Mouse (Mus musculus) spleen, adult 2 months (tissue): ENCODE measurements around the gene Ankfn1. TPM values are rescaled to one million over a fixed set of nuclear protein-coding genes. Genes with fewer than 3 reads are reported as not detected.

Experiments
- DNase-seq, 2 experiments: peaks; one replicate each; pipeline versions ENCODE4 v3.0.0 to v3.0.0-alpha.2; 2012 to 2021; ENCODE audit warnings: low spot score in 2 of 2, low read depth in 1 of 2
- H3K27ac ChIP-seq: fragments of 200-500 bp; 2 replicates; pipeline ENCODE4 v1.5.1; 2012; ENCODE audit warnings: low read length, inconsistent platforms; ENCODE audit not compliant: insufficient read depth
- H3K27me3 ChIP-seq: fragments of 200-500 bp; 2 replicates; pipeline ENCODE4 v1.6.1; 2012; ENCODE audit warnings: mild to moderate bottlenecking, moderate library complexity, low read length, inconsistent platforms; ENCODE audit not compliant: control insufficient read depth, insufficient read depth
- H3K36me3 ChIP-seq: fragments of 200-500 bp; 2 replicates; pipeline ENCODE4 v1.6.1; 2012; ENCODE audit warnings: mild to moderate bottlenecking, low read length, inconsistent platforms; ENCODE audit not compliant: control insufficient read depth, insufficient read depth
- H3K4me1 ChIP-seq: fragments of 200-500 bp; 2 replicates; pipeline ENCODE4 v1.6.1; 2011; ENCODE audit warnings: inconsistent platforms; ENCODE audit not compliant: control insufficient read depth, insufficient read depth, insufficient read length
- H3K4me3 ChIP-seq: fragments of 200-500 bp; 2 replicates; pipeline ENCODE4 v1.5.1; 2011; ENCODE audit warnings: mild to moderate bottlenecking, inconsistent platforms; ENCODE audit not compliant: insufficient read depth, insufficient read length; ENCODE audit errors: extremely low read depth
- CTCF ChIP-seq: fragments of 200-500 bp; IDR thresholded peaks from 2 replicates; pipeline ENCODE4 v1.5.1; 2011; ENCODE audit warnings: mild to moderate bottlenecking, inconsistent platforms; ENCODE audit not compliant: insufficient read depth, insufficient read length, insufficient replicate concordance; ENCODE audit errors: extremely low read depth
- POLR2A ChIP-seq: fragments of 200-500 bp; IDR thresholded peaks from 2 replicates; pipeline ENCODE4 v1.6.1; 2011; ENCODE audit warnings: low read depth, low read length, inconsistent platforms
- WGBS: fragments of 180-500 bp; shearing (Covaris S2); methylation state at CpG from one replicate; pipeline ENCODE4 v1.1.7; 2018; 5-methylcytosine and 5-hydroxymethylcytosine counted together
- polyA plus RNA-seq: library from polyadenylated mRNA; depleted of rRNA; stranded (reverse); fragments of >200 nt; gene quantifications from 2 replicates; pipeline ENCODE4 v1.2.3, GENCODE M21; 2012

Ankfn1 gene
- polyA plus RNA-seq, 1 experiment: not detected

GRCm38 (mm10) chr11:89608071-89608470, 169.4 kb downstream of the Ankfn1 start:
- Histone ChIP-seq H3K27ac (no peak overlapping the region), H3K4me1 (no peaks in the 10 kb centered on the region), H3K4me3 (no peak overlapping the region), H3K27me3 (no peaks in the 10 kb centered on the region), H3K36me3 (no peaks in the 10 kb centered on the region)
- TF ChIP-seq CTCF (no peak), POLR2A (no peak)
- WGBS: 84% methylated on average over 7 of the region's 7 CpGs
- no peak for DNase-seq

GRCm38 (mm10) chr11:89607270-89607669, 170.2 kb downstream of the Ankfn1 start:
- 84% methylated on average over 3 of the region's 3 CpGs for WGBS
- Histone ChIP-seq H3K36me3 (no peaks in the 10 kb centered on the region), H3K27me3 (no peaks in the 10 kb centered on the region), H3K4me1 (no peaks in the 10 kb centered on the region), H3K4me3 (no peak overlapping the region), H3K27ac (no peak overlapping the region)
- TF ChIP-seq CTCF: no peak
- no peak for TF ChIP-seq POLR2A
- no peak for DNase-seq

DNA sequence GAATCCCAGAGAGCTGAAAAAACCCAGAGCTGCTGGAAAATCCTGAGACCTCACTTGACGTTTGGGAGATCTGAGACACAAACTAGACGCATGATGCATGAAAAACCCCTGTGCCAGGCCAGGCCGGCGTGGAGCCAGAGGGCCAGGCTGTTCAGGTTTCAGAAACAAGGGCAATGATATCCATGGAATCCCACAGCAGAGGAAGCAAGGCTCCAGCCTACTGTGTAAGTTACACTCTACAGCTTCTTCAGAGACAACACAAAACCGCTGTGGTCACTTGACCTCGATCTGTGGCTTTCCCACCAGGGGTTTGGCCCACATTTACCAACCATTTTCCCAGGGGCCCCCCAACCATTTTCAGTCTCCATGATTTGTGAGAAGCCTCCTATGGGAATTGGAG, 171.1 kb downstream of the Ankfn1 start:
- Histone ChIP-seq H3K4me3 (no peak overlapping the region), H3K27ac (no peak overlapping the region), H3K36me3 (no peaks in the 10 kb centered on the region), H3K27me3 (no peaks in the 10 kb centered on the region), H3K4me1 (no peaks in the 10 kb centered on the region)
- no peak for TF ChIP-seq CTCF
- TF ChIP-seq POLR2A: no peak
- no peak for DNase-seq
- WGBS: 84% methylated on average over 6 of the region's 6 CpGs

DNA sequence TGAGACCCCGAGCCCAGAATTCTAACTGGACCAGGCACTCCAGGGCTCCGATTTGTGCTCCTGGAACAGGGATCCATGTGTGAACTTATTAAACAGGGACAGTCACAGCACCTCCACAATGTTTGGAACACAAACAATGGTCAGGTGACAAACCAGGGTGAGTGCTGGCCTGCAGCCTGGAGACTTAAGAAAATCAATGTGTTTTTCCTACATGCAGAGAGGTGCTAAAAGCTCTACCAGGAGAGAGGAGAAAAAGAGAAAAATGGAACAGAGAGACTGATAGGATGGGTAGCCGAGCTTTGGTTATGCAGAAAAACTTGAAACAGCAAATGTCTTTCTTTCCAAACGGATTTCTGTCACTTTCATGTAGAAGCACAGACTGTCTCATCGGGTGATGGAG, 174.5 kb downstream of the Ankfn1 start:
- no peak for DNase-seq
- Histone ChIP-seq H3K36me3 (no peaks in the 10 kb centered on the region), H3K27me3 (no peaks in the 10 kb centered on the region), H3K4me3 (no peak overlapping the region), H3K4me1 (no peaks in the 10 kb centered on the region), H3K27ac (no peak overlapping the region)
- TF ChIP-seq POLR2A (no peak), CTCF (no peak)
- WGBS: 78% methylated on average over 5 of the region's 5 CpGs

GRCm38 (mm10) chr11:89600921-89601515, 176.4 kb downstream of the Ankfn1 start:
- no peaks in the 10 kb centered on the region for H3K27me3 ChIP-seq
- no peaks in the 10 kb centered on the region for H3K36me3 ChIP-seq
- TF ChIP-seq CTCF (no peak), POLR2A (no peak)
- WGBS: 90% methylated on average over 8 of the region's 8 CpGs
- H3K4me1 ChIP-seq: no peaks in the 10 kb centered on the region
- no peak for DNase-seq
- H3K4me3 ChIP-seq: no peak overlapping the region
- H3K27ac ChIP-seq: no peak overlapping the region

GRCm38 (mm10) chr11:89590273-89590874, 187.1 kb downstream of the Ankfn1 start:
- WGBS: 76% methylated on average over 10 of the region's 10 CpGs
- no peaks in the 10 kb centered on the region for H3K27me3 ChIP-seq
- H3K36me3 ChIP-seq: no peaks in the 10 kb centered on the region
- DNase-seq: no peak
- no peaks in the 10 kb centered on the region for H3K4me1 ChIP-seq
- no peak overlapping the region for H3K4me3 ChIP-seq
- H3K27ac ChIP-seq: no peak overlapping the region
- TF ChIP-seq POLR2A (no peak), CTCF (no peak)

DNA sequence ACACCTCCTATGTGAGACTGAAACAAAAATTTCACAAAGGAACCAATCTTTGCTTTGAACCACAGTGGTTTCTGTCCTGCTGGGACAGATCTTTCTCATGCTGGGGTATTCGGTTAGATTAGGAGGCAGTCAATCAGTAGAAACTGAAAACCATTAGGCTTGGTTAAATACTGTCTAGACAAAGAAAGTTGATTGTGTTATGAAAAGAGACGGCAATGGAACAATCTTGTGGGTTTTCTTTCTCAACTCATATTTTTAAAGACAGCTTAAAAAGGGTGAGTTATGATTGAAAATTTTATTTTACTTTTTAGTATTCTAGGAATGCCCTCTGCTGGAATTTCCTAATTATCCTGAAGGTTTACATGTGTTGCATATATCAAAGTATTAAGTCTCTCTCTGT, 191.1 kb downstream of the Ankfn1 start:
- DNase-seq: no peak
- H3K4me3 ChIP-seq: no peak overlapping the region
- no peak for TF ChIP-seq CTCF
- 81% methylated on average over 2 of the region's 2 CpGs for WGBS
- H3K27me3 ChIP-seq: no peaks in the 10 kb centered on the region
- H3K36me3 ChIP-seq: no peaks in the 10 kb centered on the region
- no peaks in the 10 kb centered on the region for H3K4me1 ChIP-seq
- H3K27ac ChIP-seq: no peak overlapping the region
